ENCODE assay signal across 8 mouse cellular contexts in genomic region chr5:44225911-44226520, GRCm38 (mm10). TPM values are rescaled to one million over a fixed set of nuclear protein-coding genes. Genes with fewer than 3 reads are reported as not detected.
DNase-seq lines count a peak whose midpoint lies in the region; ATAC-seq and TF ChIP-seq lines count a peak whose summit lies in the region.

No protein-coding gene starts in this region.

- whole genome bisulfite sequencing in hindbrain, embryonic 10.5 days: under 1% methylated on average over 71 of the region's 72 CpGs
- under 1% methylated on average over 64 of the region's 72 CpGs for WGBS in liver, adult 2 months
- 0% methylated on average over 47 of the region's 72 CpGs for WGBS in midbrain, postnatal 0 days

- peak overlapping the region; percentile 89 for H3K4me3 ChIP-seq in layer of hippocampus, adult 2 months
- peak overlapping the region; percentile 93 for H3K4me3 ChIP-seq in G1E (ENCODE audit: low read depth, low read length)
- H3K4me3 ChIP-seq in erythroblast, embryonic 14.5 days (replicated peaks): peak overlapping the region; percentile 95
- H3K4me3 ChIP-seq in hindbrain, embryonic 10.5 days: peak overlapping the region; percentile 92
- H3K4me3 ChIP-seq in liver, adult 2 months (ENCODE audit: insufficient read depth, low read depth, low read length): peak overlapping the region; percentile 99
- peak overlapping the region; percentile 86 for H3K4me3 ChIP-seq in midbrain, postnatal 0 days (ENCODE audit: low read depth, low read length)

- peaks cover 28% of the 10 kb centered on the region for H3K36me3 ChIP-seq in G1E (replicated peaks)
- H3K36me3 ChIP-seq in erythroblast, embryonic 14.5 days (ENCODE audit: control insufficient read depth): peaks cover 32% of the 10 kb centered on the region
- H3K36me3 ChIP-seq in hindbrain, embryonic 10.5 days: no peaks in the 10 kb centered on the region
- no peaks in the 10 kb centered on the region for H3K36me3 ChIP-seq in liver, adult 2 months (ENCODE audit: control insufficient read depth, insufficient read depth, low read length)
- no peaks in the 10 kb centered on the region for H3K36me3 ChIP-seq in midbrain, postnatal 0 days (ENCODE audit: insufficient read depth, low read length)

- no peak for TF ChIP-seq POLR2A in liver, adult 2 months (IDR thresholded peaks at IDR 0.05; ENCODE audit: extremely low read depth, insufficient read depth, low read length)

- peak overlapping the region; percentile 75 for H3K4me2 ChIP-seq in midbrain, postnatal 0 days (ENCODE audit: low read depth, low read length, poor library complexity, severe bottlenecking)

- H3K9ac ChIP-seq in liver, adult 2 months (ENCODE audit: low read depth, low read length): peak overlapping the region; percentile 100
- peak overlapping the region; percentile 93 for H3K9ac ChIP-seq in midbrain, postnatal 0 days (replicated peaks; ENCODE audit: low read length, poor library complexity, severe bottlenecking)

- no peaks in the 10 kb centered on the region for H3K27me3 ChIP-seq in G1E (ENCODE audit: insufficient read depth, low read length)
- no peaks in the 10 kb centered on the region for H3K27me3 ChIP-seq in erythroblast, embryonic 14.5 days (ENCODE audit: control insufficient read depth)
- no peaks in the 10 kb centered on the region for H3K27me3 ChIP-seq in hindbrain, embryonic 10.5 days (ENCODE audit: insufficient read depth, poor library complexity, severe bottlenecking)
- H3K27me3 ChIP-seq in liver, adult 2 months (ENCODE audit: control insufficient read depth, insufficient read depth, low read length): no peaks in the 10 kb centered on the region
- no peaks in the 10 kb centered on the region for H3K27me3 ChIP-seq in midbrain, postnatal 0 days (ENCODE audit: insufficient read depth, low read length)

- peaks cover 45% of the 10 kb centered on the region for H3K4me1 ChIP-seq in G1E (ENCODE audit: insufficient read depth, low read depth, low read length)
- peaks cover 61% of the 10 kb centered on the region for H3K4me1 ChIP-seq in erythroblast, embryonic 14.5 days (ENCODE audit: control insufficient read depth)
- H3K4me1 ChIP-seq in hindbrain, embryonic 10.5 days (replicated peaks): peaks cover 36% of the 10 kb centered on the region
- peaks cover 17% of the 10 kb centered on the region for H3K4me1 ChIP-seq in liver, adult 2 months (ENCODE audit: control insufficient read depth, insufficient read depth, low read length)
- peaks cover 11% of the 10 kb centered on the region; the same call in 1 of the 2 replicates for H3K4me1 ChIP-seq in midbrain, postnatal 0 days (ENCODE audit: insufficient read depth, low read length)

- H3K27ac ChIP-seq in layer of hippocampus, adult 2 months: peak overlapping the region; percentile 83
- H3K27ac ChIP-seq in hindbrain, embryonic 10.5 days: peak overlapping the region; percentile 98
- peak overlapping the region; percentile 82 for H3K27ac ChIP-seq in liver, adult 2 months (replicated peaks; ENCODE audit: insufficient read depth, low read depth, low read length)
- peak overlapping the region; percentile 89 for H3K27ac ChIP-seq in midbrain, postnatal 0 days (ENCODE audit: low read depth, low read length)

- H3K9me3 ChIP-seq in G1E (replicated peaks): no peaks in the 10 kb centered on the region
- no peaks in the 10 kb centered on the region for H3K9me3 ChIP-seq in erythroblast, embryonic 14.5 days (ENCODE audit: control insufficient read depth, low read length)
- no peaks in the 10 kb centered on the region for H3K9me3 ChIP-seq in hindbrain, embryonic 10.5 days
- H3K9me3 ChIP-seq in midbrain, postnatal 0 days (ENCODE audit: low read length): no peaks in the 10 kb centered on the region

- DNase-seq in layer of hippocampus, adult 2 months (ENCODE audit: low spot score in 2 of 2): peak in 1 of 2 experiments; percentile 26
- no peak for DNase-seq in layer of hippocampus, adult 18-20 months (ENCODE audit: low spot score in 2 of 2)
- peak; percentile 20 for DNase-seq in G1E (ENCODE audit: low spot score)
- no peak for DNase-seq in hindbrain, embryonic 10.5 days (ENCODE audit: low spot score)
- DNase-seq in liver, adult 2 months (ENCODE audit: extremely low read depth, low read depth, low spot score): no peak
- peak; percentile 19 for DNase-seq in midbrain, postnatal 0 days (ENCODE audit: low spot score)
- peak; percentile 58 for DNase-seq in thymus, postnatal 25 days

- no peak for ATAC-seq in G1E (ENCODE audit: extremely low read depth, insufficient number of reproducible peaks, low FRiP score, poor library complexity, severe bottlenecking)
- peak; percentile 78 for ATAC-seq in midbrain, postnatal 0 days (ENCODE audit: low FRiP score)

- TF ChIP-seq CTCF in layer of hippocampus, adult 2 months (conservative IDR thresholded peaks at IDR 0.05): no peak
- TF ChIP-seq CTCF in G1E (IDR thresholded peaks at IDR 0.05; ENCODE audit: low read depth, low read length): no peak
- no peak for TF ChIP-seq CTCF in liver, adult 2 months (IDR thresholded peaks at IDR 0.05; ENCODE audit: low read depth, low read length)
- TF ChIP-seq CTCF in midbrain, postnatal 0 days (IDR thresholded peaks at IDR 0.05): no peak

- peaks cover 24% of the 10 kb centered on the region for H3K79me2 ChIP-seq in liver, adult 2 months (ENCODE audit: control insufficient read depth, insufficient read depth, low read length)

RNA-seq across cellular contexts. Expression of gene Tapt1, which starts 0.4 kb away (rescaled TPM):
- 10 to 100 TPM; 41.3 to 50.2 TPM for total RNA-seq in layer of hippocampus, adult 2 months (2021)
- total RNA-seq in layer of hippocampus, adult 18-20 months (2021): 10 to 100 TPM; 41.2 to 43.8 TPM
- total RNA-seq in G1E (2014; fragmentation: Nextera tagmentation) (57.9 and 58.3 TPM in 2 replicates), G1E (2017) (52.8 and 60.1 TPM in 2 replicates)
- polyA plus RNA-seq in G1E (2012): 20.1 and 21.6 TPM in 2 replicates
- polyA plus RNA-seq in erythroblast, embryonic 14.5 days (2012): 1.5 and 1.8 TPM in 2 replicates
- polyA plus RNA-seq in hindbrain, embryonic 10.5 days (2016; fragmentation: Nextera tagmentation; extraction: Ambion mirVana): 21.6 and 23.1 TPM in 2 replicates
- total RNA-seq in liver, adult 2 months (2014; rRNA removed): 63.5 and 68.6 TPM in 2 replicates
- polyA plus RNA-seq in liver, adult 2 months (2012; rRNA removed): 34.8 and 35.8 TPM in 2 replicates
- total RNA-seq in midbrain, postnatal 0 days (2014; rRNA removed): 52.4 and 56.7 TPM in 2 replicates
- polyA plus RNA-seq in midbrain, postnatal 0 days (2015; fragmentation: Nextera tagmentation; extraction: Ambion mirVana): 24.7 and 27.3 TPM in 2 replicates

Comparison
In these comparisons a context has a peak if more than half of its experiments do, and no peak if none do; other contexts are left out.
1. DNase-seq: peak in G1E (single experiment), midbrain, postnatal 0 days (single experiment) and thymus, postnatal 25 days (single experiment); none in layer of hippocampus, adult 18-20 months (0 of 2), hindbrain, embryonic 10.5 days (single experiment) and liver, adult 2 months (single experiment).
2. Peak in every context shown above with its lines, with median percentiles within 50 percentile points of each other: H3K27ac ChIP-seq and H3K4me3 ChIP-seq.